Mouse (Mus musculus) urinary bladder, adult 18-20 months (tissue): Measurements from ENCODE around the gene Pknox1.

Experiments
- DNase-seq, 2 experiments: peaks; one replicate each; pipeline ENCODE4 v3.0.0; 2022; ENCODE audit warnings: low spot score in 2 of 2, mixed read lengths in 2 of 2

Pknox1 gene

DNA sequence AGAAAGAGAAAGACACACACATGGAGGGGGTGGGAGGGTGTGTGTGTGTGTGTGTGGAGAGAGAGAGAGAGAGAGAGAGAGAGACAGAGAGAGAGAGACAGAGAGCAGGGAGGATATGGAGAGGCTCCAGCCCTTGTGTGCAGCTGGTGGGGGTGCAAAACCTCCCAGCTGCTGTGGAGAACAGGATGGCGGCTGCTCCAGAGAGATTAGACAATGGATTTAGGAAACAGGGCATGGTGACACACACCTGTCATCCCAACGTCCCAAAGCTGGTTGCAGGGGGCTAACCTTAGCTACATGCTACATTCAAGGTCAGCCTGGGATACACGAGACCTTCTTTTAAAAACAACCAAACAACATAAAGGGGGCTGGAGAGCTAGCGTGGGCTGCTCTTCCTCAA lies 8.3 kb upstream of the Pknox1 start:
- no peak for DNase-seq

DNA sequence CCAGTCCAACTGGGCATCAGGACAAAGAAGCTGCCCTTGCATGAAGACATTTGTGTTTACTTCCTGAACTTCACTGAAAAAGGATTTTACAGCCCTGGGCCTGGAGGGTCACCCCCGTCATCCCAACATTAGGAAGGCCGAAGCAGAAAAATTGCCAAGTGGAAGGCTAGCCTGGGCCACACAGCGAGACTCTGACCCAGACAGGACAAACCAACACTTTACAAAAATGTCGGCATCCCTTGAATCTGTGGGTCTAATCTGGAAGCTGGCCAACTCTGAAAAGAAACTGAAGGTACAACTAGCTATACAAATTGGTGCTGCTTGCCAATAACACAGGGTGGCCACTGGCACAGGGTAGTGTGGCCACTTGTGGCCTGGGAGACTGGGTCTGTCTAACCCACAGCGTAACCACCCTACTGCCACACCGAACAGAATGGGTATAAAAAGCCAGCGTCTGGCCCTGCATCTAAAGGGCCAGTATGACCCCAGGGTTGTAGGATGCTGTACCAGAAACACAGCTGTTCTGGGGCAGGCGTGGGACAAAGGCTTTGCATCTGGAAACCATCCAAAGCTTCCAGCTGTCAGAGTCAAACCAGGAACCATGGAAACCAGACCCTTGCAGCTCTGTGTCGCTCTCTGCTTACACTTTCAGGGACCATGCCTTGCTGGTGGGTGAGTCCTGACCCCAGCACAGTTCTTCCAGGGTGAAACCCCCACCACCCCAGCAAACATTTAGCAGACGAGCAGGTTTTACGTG lies 7.2 kb upstream of the Pknox1 start:
- DNase-seq, result no peak

DNA sequence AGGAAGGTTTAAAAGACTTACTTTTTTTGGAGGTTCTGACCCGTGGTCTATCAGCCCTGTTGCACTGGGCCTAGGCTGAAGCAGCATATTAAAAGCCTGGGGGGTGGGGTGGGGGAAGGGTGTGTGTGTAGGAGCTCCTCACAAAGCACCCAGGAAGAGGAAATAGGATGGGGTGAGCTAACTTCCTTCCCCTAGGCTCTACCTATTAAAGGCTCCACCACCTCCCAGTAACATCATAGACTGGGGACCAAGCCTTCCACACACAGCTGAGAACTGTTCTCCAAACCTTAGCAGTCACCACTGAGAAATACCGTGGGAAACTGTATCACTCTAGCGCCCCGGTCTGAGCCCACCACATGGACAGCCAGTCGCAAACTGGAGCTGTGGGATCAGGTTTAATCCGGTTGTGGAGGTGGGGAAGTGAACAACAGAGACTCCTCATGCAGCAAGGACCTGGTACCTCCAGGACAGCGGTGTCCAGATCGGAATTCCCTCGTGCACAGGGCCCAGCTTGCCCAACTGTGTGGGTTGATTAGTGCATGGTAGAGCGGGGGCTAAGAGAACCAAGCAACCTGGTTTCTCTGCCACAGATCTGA lies 6.5 kb upstream of the Pknox1 start:
- DNase-seq, result no peak

DNA sequence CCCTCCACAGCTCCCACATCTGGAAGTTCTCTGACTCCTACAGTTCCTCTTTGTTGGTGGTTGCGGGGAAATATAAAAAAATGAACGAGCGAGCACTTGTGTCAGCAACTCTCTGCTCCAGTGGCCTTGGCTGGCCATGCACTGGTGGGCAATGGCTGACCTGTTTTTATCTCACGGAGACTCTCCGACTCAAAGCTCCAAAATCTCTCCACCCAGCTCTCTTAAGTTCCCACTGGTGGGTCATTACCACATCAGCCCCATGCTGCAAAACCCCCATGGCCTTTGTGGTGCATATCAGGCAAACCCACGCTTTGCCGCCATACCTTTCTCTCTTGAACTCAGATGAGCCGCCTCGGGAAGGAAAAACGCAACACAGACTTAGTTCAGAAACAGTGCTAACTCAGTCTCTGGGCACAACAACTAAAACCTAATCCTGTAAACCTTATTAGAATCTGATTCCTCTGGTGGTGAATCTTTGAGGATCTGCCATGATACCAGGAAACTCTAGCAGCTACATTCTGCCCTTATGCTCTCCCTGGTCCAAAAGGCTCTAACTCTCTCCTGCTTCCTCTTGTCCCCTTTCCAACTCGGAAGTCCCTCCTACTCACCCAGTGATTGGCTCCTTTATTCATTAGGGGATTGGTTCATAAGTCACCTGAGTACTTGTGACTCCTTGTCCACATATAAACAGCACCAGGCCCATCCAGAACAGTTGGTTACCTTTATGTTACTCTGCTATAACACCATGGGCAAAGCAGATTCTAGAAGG lies 5.3 kb upstream of the Pknox1 start:
- DNase-seq, result no peak

DNA sequence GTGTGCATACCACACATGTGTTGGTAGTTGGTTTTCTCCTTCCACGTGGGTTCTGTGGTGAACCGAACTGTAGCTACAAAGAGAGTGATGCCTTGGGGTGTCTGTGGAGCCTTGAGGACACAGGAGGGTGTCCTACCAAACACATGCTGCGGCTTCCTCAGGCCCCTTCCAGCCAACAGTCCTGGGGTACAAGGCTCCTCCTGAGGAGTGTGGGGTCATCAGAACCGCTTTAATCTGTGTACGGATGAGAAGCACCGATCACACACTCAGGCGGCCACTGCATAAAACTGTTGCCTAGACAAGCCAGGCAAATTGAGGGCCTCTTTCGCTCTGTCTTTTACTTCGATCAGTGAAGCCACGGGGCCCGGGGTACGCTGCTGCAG lies 911 bp upstream of the Pknox1 start:
- DNase-seq, result no peak

DNA sequence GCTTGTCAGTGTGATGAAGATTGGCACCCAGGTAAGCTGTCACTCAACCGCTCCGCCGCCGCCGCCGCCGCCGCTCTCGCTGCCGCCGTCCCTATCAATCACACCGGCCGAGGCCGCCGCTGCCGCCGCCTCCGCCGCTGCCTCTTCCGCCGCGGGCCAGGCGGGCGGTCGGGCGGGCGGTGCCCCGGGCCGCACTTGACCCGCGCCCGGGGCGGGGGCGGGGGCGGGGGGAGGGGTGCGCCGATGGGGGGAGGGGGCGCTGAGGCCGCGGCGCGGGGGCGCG lies 265 bp downstream of the Pknox1 start:
- DNase-seq, result no peak

DNA sequence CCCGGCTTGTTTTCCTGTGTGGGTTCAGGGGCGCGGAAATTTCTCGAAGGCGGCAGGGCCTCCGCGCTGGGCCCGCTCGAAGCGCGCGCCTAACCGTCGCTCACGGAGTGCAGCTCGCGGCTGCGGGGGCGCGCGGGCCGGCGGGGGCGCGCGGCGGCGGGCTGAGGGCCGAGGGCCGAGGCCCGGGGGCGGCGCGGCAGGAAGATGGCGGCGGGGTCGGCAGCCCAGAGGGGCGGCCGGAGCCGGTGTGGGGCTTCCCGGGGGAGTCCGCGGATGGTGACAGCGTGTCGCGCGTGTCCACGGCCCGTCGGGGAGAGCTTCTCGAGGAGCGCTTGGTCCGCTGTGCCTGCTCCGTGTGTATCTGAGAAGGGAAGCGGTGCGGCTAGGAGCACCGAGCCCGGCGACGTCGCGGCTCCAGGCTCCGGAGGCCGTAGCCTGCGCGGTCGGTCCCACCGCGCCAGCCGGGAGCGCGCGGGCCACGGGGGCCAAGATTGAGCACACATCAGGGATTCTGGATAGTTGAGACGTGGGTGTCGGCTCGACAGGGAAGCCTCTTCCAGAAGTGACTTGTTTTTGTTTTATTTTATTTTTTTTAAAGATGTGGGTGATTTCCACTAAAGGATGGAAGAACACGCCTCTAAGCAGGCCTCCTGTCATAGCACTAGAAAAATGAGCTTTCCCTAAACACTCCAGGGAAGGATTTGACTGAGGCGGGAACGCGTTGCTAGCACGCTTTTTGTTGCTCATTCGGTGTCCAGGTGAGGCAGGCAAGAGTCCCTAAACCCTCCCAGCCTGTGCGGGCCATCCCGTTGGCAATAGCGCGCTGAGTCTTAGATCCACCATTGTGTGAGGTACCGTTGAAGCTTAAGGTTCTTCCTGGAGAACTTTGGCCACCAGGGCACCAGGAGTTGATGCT lies 865 bp downstream of the Pknox1 start:
- DNase-seq, result peak; percentile 22 to 46

DNA sequence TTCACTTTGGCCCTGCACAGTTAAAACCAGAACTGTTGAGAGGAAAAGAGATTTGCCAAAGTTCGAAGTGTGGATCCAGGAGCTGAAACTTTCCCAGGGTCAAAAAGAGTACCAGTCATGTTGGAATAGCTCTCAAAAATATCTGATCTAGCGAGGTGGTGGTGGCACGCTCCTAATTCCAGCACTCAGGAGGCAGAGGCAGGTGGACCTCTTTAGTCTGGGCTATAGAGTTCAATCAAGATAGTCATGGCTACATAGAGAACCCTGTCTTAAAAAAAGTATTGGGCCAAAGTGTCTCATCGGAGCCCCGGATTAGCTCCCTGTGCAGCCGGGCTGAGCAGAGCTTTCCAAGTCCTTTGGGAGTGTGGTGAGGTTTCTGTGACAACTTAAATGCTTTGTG lies 1.7 kb downstream of the Pknox1 start:
- DNase-seq, result no peak

DNA sequence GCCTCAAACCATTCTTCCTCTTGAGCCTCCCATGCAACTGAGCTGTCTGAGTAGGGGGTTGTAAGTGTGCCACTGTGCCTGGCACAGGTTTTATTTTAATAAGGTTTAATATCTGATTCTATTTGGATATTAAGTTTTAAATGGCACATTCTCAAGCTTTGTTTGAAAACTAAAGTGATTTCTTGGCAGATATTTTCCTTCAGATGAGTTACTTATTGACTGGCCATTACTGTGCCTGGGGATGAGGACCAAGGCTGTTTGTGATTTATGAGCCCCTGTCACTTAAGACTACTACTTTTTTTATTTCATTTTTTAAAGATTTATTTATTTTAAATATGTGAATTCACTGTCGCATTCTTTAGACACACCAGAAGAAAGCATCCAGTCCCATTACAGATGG lies 5.2 kb downstream of the Pknox1 start:
- no peak for DNase-seq

DNA sequence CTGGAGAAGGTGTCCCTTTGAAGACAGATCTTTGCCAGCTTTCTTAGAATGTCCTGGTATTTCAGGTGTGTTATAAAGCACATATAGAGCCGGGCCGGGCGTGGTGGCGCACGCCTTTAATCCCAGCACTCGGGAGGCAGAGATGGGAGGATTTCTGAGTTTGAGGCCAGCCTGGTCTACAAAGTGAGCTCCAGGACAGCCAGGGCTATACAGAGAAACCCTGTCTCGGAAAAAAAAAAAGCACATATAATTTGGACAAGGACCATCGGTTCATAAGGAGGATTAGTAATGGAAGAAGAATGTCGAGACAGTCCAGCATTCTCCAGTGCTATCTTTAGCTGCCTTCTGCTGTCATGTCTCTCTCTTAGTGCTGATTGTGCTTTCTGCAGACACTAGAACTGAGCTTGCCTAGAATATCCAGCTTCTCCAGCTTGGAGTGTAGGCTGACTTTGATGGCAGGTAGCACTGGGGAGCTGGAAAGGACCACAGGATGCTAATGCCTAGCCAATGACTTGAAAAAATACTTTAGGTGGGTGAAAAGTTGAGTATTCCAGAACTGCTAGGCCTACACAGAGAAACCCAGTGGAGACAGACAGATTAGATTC lies 5.9 kb downstream of the Pknox1 start:
- DNase-seq, result no peak

DNA sequence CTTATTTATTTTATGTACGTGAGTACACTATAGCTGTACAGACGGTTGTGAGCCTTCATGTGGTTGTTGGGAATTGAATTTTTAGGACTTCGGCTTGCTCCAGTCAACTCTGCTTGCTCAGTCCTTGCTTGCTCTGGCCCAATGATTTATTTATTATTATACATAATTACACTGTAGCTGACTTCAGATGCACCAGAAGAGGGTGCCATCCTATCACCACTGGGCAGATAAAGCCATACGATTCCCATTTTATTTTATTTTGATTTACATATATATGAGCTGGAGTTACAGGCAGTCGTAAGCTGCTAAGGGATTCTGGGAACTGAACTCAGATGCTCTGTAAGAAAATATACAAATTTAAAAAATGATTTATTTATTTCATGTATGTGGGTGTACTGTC lies 7.2 kb downstream of the Pknox1 start:
- no peak for DNase-seq

DNA sequence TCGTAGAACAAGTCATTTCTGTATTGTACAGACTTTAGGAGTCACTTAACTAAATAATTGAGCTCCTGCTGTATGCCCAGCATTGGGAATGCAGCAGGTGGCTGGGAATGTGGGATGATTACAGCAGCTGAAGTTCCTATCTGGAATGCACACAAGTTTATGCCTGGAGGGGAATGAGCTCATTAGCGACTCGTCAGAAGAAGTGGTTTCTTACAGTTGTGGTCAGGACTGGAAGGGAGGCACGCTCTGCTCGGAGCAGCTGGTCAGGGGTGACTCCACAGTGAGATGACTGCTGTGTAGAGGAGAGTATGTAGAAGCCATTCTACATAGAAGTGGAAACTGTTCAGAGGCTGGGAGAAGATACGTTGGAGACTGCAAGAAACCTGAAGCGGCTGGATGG lies 10.1 kb downstream of the Pknox1 start:
- DNase-seq, result no peak

DNA sequence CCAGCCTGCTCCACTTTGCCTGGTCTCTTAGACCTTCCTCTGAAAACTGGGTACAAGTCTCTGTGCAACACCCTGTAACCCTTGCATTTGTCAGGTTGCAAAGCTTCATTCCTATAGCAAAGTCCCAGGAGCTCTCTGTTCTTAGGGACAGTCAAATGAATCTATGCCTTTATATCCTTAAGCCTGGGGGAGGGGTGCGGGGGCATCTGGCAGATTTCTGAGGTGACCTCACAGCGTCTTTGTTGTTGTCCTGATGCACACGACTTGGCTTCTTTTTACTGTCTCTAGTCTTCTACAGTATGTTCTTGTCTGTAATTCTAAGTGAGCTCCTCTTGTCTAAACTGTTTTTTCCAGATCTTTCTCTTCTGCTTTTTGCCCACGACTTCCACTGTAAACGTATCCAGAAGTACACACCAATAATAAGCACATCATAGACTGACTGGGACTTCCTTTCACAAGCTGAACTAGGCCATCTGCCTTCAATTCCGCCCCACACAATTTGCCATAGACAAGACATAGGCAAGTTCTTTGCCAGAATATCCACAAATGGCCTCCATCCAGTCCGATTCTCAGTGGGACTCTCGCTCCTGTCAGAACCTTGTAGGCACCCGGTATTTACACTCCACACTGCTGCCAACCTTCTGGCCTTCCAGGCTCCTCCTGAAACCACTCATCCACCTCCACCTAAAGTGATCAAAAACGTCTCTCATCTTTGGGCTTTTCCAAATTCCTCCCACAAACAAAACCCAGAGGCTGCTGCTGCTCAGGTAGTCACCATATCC lies 12.1 kb downstream of the Pknox1 start:
- no peak for DNase-seq

DNA sequence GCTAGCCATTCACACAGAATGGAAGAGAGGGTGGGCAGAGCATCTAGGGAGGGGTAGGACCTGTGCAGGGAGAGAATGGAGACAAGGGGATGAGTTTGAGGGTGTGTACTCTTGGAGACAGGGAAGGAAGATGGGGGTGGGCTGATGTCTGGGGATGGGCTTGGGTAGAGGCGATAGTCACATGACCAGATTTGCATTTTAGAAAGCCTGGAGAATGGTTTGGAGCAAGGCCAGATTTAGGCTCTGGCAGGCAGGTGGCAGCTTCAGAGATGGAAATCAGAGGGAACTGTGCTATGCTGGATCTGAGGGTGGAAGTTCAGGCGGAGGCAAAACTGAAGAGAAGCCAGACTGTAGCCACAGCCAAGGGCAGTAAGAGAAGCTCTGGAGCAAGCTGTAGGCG lies 15.8 kb downstream of the Pknox1 start:
- DNase-seq, result no peak

DNA sequence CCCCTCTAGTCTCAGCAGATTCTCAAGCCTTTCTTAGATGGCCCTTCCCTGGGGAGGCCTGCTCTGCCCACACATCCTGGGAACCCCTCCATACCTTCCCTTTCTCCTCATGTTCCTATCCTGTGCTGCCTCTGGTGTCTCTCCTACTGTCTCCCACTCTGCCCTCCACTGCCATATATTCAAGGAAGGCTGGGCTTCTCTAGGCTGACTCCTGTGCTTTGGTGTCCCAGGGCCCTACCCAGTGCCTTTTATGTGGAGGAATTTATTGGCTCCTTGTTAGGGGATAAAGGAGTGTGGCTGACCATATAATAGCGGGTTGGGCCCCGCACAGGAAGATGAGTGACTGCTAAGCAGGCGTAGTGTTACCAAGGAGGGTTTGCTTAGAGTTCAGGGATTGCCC lies 18.7 kb downstream of the Pknox1 start:
- DNase-seq, result no peak

DNA sequence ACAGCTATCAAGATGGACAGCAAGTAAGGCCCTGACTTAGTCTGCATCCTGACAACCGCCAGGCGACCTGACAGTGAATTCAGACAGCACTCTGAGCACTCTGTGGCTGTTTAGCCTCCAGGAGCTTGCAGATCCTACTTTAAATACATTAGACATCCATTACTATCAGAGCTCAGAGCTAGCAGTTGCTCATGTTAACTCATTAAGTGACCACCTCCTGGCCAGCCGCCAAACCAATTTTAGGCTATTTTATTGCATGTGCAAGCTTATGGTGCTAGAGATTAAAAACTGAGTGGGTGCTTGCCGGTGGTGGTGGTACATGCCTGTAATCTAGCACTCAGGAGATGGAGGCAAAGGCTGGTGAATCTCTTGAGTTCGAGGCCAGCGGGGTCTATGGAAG lies 19.2 kb downstream of the Pknox1 start:
- DNase-seq, result no peak

DNA sequence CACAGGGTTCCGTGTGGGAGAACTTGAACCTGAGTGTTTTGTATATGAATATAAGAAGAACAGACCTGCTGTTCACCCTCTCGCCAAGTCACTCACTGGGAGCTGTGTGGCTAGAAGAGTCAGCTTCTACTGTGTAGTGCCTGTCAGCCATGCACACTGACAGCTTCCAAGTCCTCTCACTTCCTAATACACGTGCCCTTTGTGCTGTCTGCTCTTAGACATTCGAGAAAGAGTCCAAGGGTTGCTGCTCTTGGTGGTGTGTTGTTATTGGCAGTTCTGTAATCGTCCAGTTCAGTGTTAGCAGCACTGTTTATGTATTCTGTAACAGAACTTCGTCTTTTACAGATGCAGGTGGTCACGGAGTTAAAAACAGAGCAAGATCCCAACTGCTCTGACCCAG lies 23.6 kb downstream of the Pknox1 start:
- DNase-seq, result no peak

DNA sequence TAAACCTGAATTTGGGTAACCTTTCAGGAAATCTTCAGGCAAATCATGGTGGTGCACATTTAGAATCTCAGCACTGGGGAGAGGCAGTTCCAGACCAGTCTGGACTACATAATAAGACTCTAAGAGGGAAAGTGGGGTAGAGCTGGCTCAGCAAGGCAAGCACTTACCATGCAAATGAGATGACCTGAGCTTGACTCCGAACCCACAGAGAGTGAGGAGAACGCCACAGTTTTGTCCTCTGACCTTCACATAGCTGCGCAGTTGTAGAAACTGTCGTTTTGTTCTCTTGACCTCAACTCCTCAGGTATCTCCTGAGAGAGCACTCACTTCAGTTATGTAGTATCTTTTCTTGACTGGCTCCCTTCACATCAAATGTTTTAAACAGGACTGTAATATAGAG lies 24.2 kb downstream of the Pknox1 start:
- DNase-seq, result no peak

DNA sequence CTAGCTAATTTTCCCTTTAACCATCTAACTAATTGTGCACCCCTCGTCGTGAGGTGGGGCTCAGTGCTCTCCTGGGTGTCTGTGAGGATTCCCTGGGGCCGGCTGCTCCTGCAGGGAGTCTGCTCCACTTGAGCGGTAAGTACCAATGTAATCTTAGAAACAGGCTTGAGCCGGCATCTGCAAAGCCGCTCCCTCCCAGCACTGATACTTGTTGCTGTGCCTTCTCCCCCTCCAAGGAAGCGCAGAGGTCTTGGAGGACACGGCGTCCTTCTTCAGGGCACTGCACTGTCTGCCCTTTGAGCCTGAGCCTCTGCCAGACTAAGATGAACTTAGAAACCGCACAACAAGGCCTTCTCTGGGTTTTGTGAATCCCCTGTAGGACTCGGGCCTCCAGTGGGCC lies 26.3 kb downstream of the Pknox1 start:
- no peak for DNase-seq

DNA sequence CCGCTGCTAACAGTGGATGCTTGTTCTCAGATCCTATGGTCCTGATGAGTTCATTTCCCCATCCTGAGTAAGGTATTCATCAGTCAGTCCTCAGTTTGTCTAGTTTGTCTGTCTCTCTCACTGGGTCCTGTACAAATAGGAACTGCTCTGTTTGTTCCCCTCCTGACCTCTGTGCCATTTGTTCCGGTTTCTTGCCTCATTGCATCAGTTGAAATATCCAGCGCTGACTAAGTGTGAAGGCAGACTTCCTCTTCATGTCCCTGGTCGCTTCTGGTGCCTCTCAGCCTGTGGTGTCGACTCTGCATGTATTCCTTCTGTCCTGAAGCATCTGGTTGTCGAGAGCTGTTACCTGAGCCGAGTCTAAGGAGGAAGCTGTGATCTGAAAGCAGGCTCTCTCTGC lies 30.1 kb downstream of the Pknox1 start:
- peak in 1 of 2 experiments; percentile 22 for DNase-seq

DNA sequence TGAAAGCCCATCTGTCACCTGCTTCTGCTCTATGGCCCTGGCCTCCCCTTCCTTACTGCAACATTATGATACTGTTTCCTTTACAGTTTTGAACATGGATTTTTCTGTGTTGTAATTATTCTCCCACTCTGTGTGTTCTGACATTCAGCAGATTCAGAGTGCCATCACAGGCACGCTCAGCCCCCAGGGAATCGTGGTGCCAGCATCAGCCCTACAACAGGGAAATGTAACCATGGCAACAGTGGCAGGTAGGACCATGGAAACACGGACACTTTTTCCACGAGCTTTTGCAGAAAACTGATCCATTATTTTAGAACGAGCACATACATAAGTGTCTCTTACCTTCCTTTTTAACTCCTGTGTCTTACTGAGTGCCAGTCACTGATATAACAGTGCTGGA lies 30.5 kb downstream of the Pknox1 start:
- DNase-seq, result no peak
